In the genomic region with DNA sequence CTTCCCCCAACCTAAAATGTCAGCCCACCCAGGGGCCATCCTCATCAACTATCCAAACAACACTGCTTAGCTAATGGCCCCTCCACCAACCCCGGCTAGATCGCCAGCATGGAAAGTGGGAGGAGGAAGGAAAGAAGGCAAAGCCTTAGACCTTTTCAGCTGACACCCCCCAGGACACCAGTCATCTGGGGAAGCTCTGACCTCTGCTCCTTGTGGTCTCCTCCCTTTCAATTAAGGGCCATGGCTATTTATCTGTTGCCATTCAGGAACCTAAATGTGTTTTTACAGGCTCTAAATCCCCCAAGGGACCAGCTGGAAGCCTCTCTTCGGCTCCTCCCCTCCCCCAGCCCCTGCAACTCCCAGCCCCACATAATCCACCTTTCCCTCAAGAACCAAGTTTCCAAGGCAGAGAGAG, we compare ENCODE assay signal across 16 mouse cellular contexts. TPM values are rescaled to one million over a fixed set of nuclear protein-coding genes. Genes with fewer than 3 reads are reported as not detected.
DNase-seq lines count a peak whose midpoint lies in the region; ATAC-seq lines count a peak whose summit lies in the region.
"Had no signal": no experiment of that assay in that cellular context is flagged by ENCODE, and none has a peak within 500 bp of the region (broad histone marks: within the 10 kb centered on the region; RNA-seq: fewer than 3 reads in every experiment).

No protein-coding gene starts in this region.

- H3K4me3 ChIP-seq in forebrain, embryonic 13.5 days: no peak overlapping the region
- H3K4me3 ChIP-seq in forebrain, embryonic 14.5 days (ENCODE audit: low read depth, low read length): no peak overlapping the region
- H3K4me3 ChIP-seq in midbrain, embryonic 10.5 days: peak overlapping the region; percentile 36
- H3K4me3 ChIP-seq in midbrain, embryonic 16.5 days (ENCODE audit: low read depth, low read length): no peak overlapping the region
- H3K4me3 ChIP-seq in neural tube, embryonic 11.5 days (ENCODE audit: low read depth, low read length): no peak overlapping the region
- H3K4me3 ChIP-seq in intestine, embryonic 15.5 days (replicated peaks): no peak overlapping the region
- H3K4me3 ChIP-seq: embryonic facial prominence, embryonic 12.5 days; layer of hippocampus, adult 2 months; liver, embryonic 15.5 days had no signal

- H3K9me3 ChIP-seq in forebrain, embryonic 13.5 days (replicated peaks): no peaks in the 10 kb centered on the region
- no peaks in the 10 kb centered on the region for H3K9me3 ChIP-seq in forebrain, embryonic 14.5 days (replicated peaks; ENCODE audit: control insufficient read depth, low read length)
- no peaks in the 10 kb centered on the region for H3K9me3 ChIP-seq in midbrain, embryonic 10.5 days (replicated peaks)
- no peaks in the 10 kb centered on the region for H3K9me3 ChIP-seq in midbrain, embryonic 16.5 days (replicated peaks; ENCODE audit: control insufficient read depth, low read length, poor library complexity, severe bottlenecking)
- H3K9me3 ChIP-seq in neural tube, embryonic 11.5 days (ENCODE audit: control insufficient read depth, low read length): no peaks in the 10 kb centered on the region
- no peaks in the 10 kb centered on the region for H3K9me3 ChIP-seq in intestine, embryonic 15.5 days
- H3K9me3 ChIP-seq: embryonic facial prominence, embryonic 12.5 days; liver, embryonic 15.5 days had no signal

- H3K27ac ChIP-seq in forebrain, embryonic 13.5 days: no peak overlapping the region
- no peak overlapping the region for H3K27ac ChIP-seq in forebrain, embryonic 14.5 days (ENCODE audit: low read depth, low read length)
- no peak overlapping the region for H3K27ac ChIP-seq in midbrain, embryonic 10.5 days (replicated peaks)
- no peak overlapping the region for H3K27ac ChIP-seq in midbrain, embryonic 16.5 days (ENCODE audit: low read length)
- H3K27ac ChIP-seq in neural tube, embryonic 11.5 days (ENCODE audit: low read depth, low read length): no peak overlapping the region
- no peak overlapping the region for H3K27ac ChIP-seq in intestine, embryonic 15.5 days
- H3K27ac ChIP-seq: embryonic facial prominence, embryonic 12.5 days; layer of hippocampus, adult 2 months; liver, embryonic 15.5 days; macrophage had no signal

- H3K9ac ChIP-seq in forebrain, embryonic 13.5 days: no peak overlapping the region
- H3K9ac ChIP-seq in forebrain, embryonic 14.5 days (ENCODE audit: low read length): no peak overlapping the region
- H3K9ac ChIP-seq in midbrain, embryonic 16.5 days (ENCODE audit: low read depth, low read length): no peak overlapping the region
- no peak overlapping the region for H3K9ac ChIP-seq in neural tube, embryonic 11.5 days (ENCODE audit: low read length)
- no peak overlapping the region for H3K9ac ChIP-seq in intestine, embryonic 15.5 days
- H3K9ac ChIP-seq: embryonic facial prominence, embryonic 12.5 days; liver, embryonic 15.5 days had no signal

- ATAC-seq in forebrain, embryonic 13.5 days: no peak
- no peak for ATAC-seq in forebrain, embryonic 14.5 days
- no peak for ATAC-seq in midbrain, embryonic 16.5 days
- no peak for ATAC-seq in neural tube, embryonic 11.5 days (ENCODE audit: insufficient read depth, low FRiP score, low TSS enrichment)
- ATAC-seq in intestine, embryonic 15.5 days: no peak
- ATAC-seq: activated CD4-positive, CD25-positive, alpha-beta regulatory T cell, adult 4 months had no signal

- no peaks in the 10 kb centered on the region for H3K36me3 ChIP-seq in forebrain, embryonic 13.5 days (ENCODE audit: poor library complexity, severe bottlenecking)
- no peaks in the 10 kb centered on the region for H3K36me3 ChIP-seq in forebrain, embryonic 14.5 days (ENCODE audit: control insufficient read depth, insufficient read depth, low read length)
- H3K36me3 ChIP-seq in midbrain, embryonic 10.5 days: no peaks in the 10 kb centered on the region
- no peaks in the 10 kb centered on the region for H3K36me3 ChIP-seq in midbrain, embryonic 16.5 days (ENCODE audit: control insufficient read depth, insufficient read depth, low read length)
- no peaks in the 10 kb centered on the region for H3K36me3 ChIP-seq in neural tube, embryonic 11.5 days (ENCODE audit: control insufficient read depth, insufficient read depth, low read length)
- no peaks in the 10 kb centered on the region for H3K36me3 ChIP-seq in intestine, embryonic 15.5 days
- H3K36me3 ChIP-seq: embryonic facial prominence, embryonic 12.5 days; liver, embryonic 15.5 days had no signal

- DNase-seq in forebrain, embryonic 14.5 days (ENCODE audit: low spot score): no peak
- peak; percentile 58 for DNase-seq in midbrain, embryonic 10.5 days (ENCODE audit: low spot score)
- peak; percentile 77 for DNase-seq in embryo, embryonic 9.5 days (ENCODE audit: extremely low spot score)
- peak; percentile 40 for DNase-seq in neural tube, embryonic 11.5 days (ENCODE audit: low spot score)
- no peak for DNase-seq in thymus, postnatal 4 days
- DNase-seq: cerebellum, adult 8-10 months; heart, postnatal 4 days; kidney, adult 11 months had no signal

- WGBS in forebrain, embryonic 13.5 days: 11% methylated on average over 3 of the region's 3 CpGs
- 12% methylated on average over 3 of the region's 3 CpGs for WGBS in forebrain, embryonic 14.5 days
- WGBS in midbrain, embryonic 10.5 days: 0% methylated on average over 3 of the region's 3 CpGs
- WGBS in midbrain, embryonic 16.5 days: 0% methylated on average over 3 of the region's 3 CpGs
- WGBS in neural tube, embryonic 11.5 days: 2% methylated on average over 3 of the region's 3 CpGs
- WGBS in intestine, embryonic 15.5 days: 7% methylated on average over 3 of the region's 3 CpGs

- 0 out of 2 replicates have a peak overlapping the region, but pooled peaks have one; percentile 0 for H3K4me2 ChIP-seq in forebrain, embryonic 13.5 days
- H3K4me2 ChIP-seq in forebrain, embryonic 14.5 days (ENCODE audit: low read length): no peak overlapping the region
- no peak overlapping the region for H3K4me2 ChIP-seq in midbrain, embryonic 16.5 days (ENCODE audit: low read length)
- no peak overlapping the region for H3K4me2 ChIP-seq in neural tube, embryonic 11.5 days (ENCODE audit: low read depth)
- no peak overlapping the region for H3K4me2 ChIP-seq in intestine, embryonic 15.5 days (replicated peaks)
- H3K4me2 ChIP-seq: embryonic facial prominence, embryonic 12.5 days; liver, embryonic 15.5 days had no signal

- peaks cover 30% of the 10 kb centered on the region for H3K4me1 ChIP-seq in forebrain, embryonic 13.5 days
- peaks cover 11% of the 10 kb centered on the region for H3K4me1 ChIP-seq in forebrain, embryonic 14.5 days (ENCODE audit: control insufficient read depth, insufficient read depth, low read length)
- peaks cover 43% of the 10 kb centered on the region for H3K4me1 ChIP-seq in midbrain, embryonic 10.5 days
- H3K4me1 ChIP-seq in midbrain, embryonic 16.5 days (ENCODE audit: control insufficient read depth, insufficient read depth, low read length): peaks cover 6% of the 10 kb centered on the region
- peaks cover 10% of the 10 kb centered on the region; the same call in 1 of the 2 replicates for H3K4me1 ChIP-seq in neural tube, embryonic 11.5 days (ENCODE audit: control insufficient read depth, insufficient read depth, low read length)
- H3K4me1 ChIP-seq in intestine, embryonic 15.5 days (replicated peaks): peaks cover 8% of the 10 kb centered on the region; the same call in 1 of the 2 replicates

- H3K27me3 ChIP-seq in forebrain, embryonic 13.5 days: no peaks in the 10 kb centered on the region
- no peaks in the 10 kb centered on the region for H3K27me3 ChIP-seq in forebrain, embryonic 14.5 days (replicated peaks; ENCODE audit: control insufficient read depth, insufficient read depth, low read length)
- H3K27me3 ChIP-seq in midbrain, embryonic 10.5 days (ENCODE audit: low read depth, poor library complexity, severe bottlenecking): peaks cover 68% of the 10 kb centered on the region
- no peaks in the 10 kb centered on the region for H3K27me3 ChIP-seq in midbrain, embryonic 16.5 days (ENCODE audit: control insufficient read depth, insufficient read depth, low read depth, low read length)
- no peaks in the 10 kb centered on the region for H3K27me3 ChIP-seq in neural tube, embryonic 11.5 days (ENCODE audit: control insufficient read depth, insufficient read depth, low read length)
- no peaks in the 10 kb centered on the region for H3K27me3 ChIP-seq in intestine, embryonic 15.5 days (replicated peaks)
- H3K27me3 ChIP-seq: embryonic facial prominence, embryonic 12.5 days; liver, embryonic 15.5 days had no signal

RNA-seq across cellular contexts. Expression of a gene that starts 42.3 kb away (rescaled TPM):
- 84.0 and 95.1 TPM in 2 replicates for polyA plus RNA-seq in forebrain, embryonic 13.5 days (2015; fragmentation: Nextera tagmentation; extraction: Ambion mirVana)
- polyA plus RNA-seq in forebrain, embryonic 14.5 days (2014; fragmentation: Nextera tagmentation; extraction: Ambion mirVana): 34.5 and 52.0 TPM in 2 replicates
- 32.3 and 45.0 TPM in 2 replicates for polyA plus RNA-seq in midbrain, embryonic 10.5 days (2016; fragmentation: Nextera tagmentation; extraction: Ambion mirVana)
- 49.8 and 61.6 TPM in 2 replicates for polyA plus RNA-seq in midbrain, embryonic 16.5 days (2015; fragmentation: Nextera tagmentation; extraction: Ambion mirVana)
- polyA plus RNA-seq in neural tube, embryonic 11.5 days (2014; fragmentation: Nextera tagmentation; extraction: Ambion mirVana): 45.0 and 49.3 TPM in 2 replicates
- polyA plus RNA-seq in intestine, embryonic 15.5 days (2015; fragmentation: Nextera tagmentation; extraction: Ambion mirVana): 19.0 and 21.2 TPM in 2 replicates

Comparison
In these comparisons a context has a peak if more than half of its experiments do, and no peak if none do; other contexts are left out.
1. DNase-seq: peak in midbrain, embryonic 10.5 days (single experiment), embryo, embryonic 9.5 days (single experiment) and neural tube, embryonic 11.5 days (single experiment); none in forebrain, embryonic 14.5 days (single experiment) and thymus, postnatal 4 days (single experiment).